Mouse (Mus musculus) hindbrain, embryonic 16.5 days (tissue): Measurements from ENCODE around the gene Slc16a2. TPM values are rescaled to one million over a fixed set of nuclear protein-coding genes. Genes with fewer than 3 reads are reported as not detected.

Source experiments
- polyA plus RNA-seq: library from polyadenylated mRNA; unstranded; fragments of >200 nt; fragmentation: Nextera tagmentation; extraction: Ambion mirVana; gene quantifications from 2 replicates; pipeline ENCODE4 v1.2.1, GENCODE M21; 2015

The Slc16a2 gene
- polyA plus RNA-seq, 1 experiment from 2014 or later, result 23.4 TPM

Other genes with a start within 250 kb of the Slc16a2 start
- not detected in 2 replicates for gene Zcchc13, start 191.4 kb downstream of the Slc16a2 start, polyA plus RNA-seq
- 20.2 and 23.9 TPM in 2 replicates for gene Rlim, start 159.3 kb upstream of the Slc16a2 start, polyA plus RNA-seq